Mouse (Mus musculus) stomach, postnatal 0 days (tissue): Measurements from ENCODE around the gene Stra8. TPM values are rescaled to one million over a fixed set of nuclear protein-coding genes. Genes with fewer than 3 reads are reported as not detected.

ENCODE experiments used
- ATAC-seq: fragments of 200-750 bp; cut with Nextera tagmentation; 2 replicates; pipeline ENCODE4 v1.8.0; 2017; ENCODE audit not compliant: low FRiP score, low TSS enrichment
- DNase-seq: peaks from one replicate; pipeline ENCODE4 v3.0.0-alpha.2; 2016; ENCODE audit warnings: low spot score
- H3K27ac ChIP-seq: fragments of 300-500 bp; sonication (generic); replicated peaks from 2 replicates; pipeline ENCODE4 v1.5.1; 2014; ENCODE audit warnings: mild to moderate bottlenecking, control low read depth
- H3K27me3 ChIP-seq: fragments of 300-500 bp; sonication (generic); 2 replicates; pipeline ENCODE4 v1.6.1; 2014; ENCODE audit warnings: low read length; ENCODE audit not compliant: control insufficient read depth, insufficient read depth
- H3K36me3 ChIP-seq: fragments of 300-500 bp; sonication (generic); 2 replicates; pipeline ENCODE4 v1.6.1; 2014; ENCODE audit warnings: low read length, mixed read lengths; ENCODE audit not compliant: control insufficient read depth, insufficient read depth
- H3K4me1 ChIP-seq: fragments of 300-500 bp; sonication (generic); replicated peaks from 2 replicates; pipeline ENCODE4 v1.6.1; 2014; ENCODE audit warnings: antibody characterized with exemption; ENCODE audit not compliant: control insufficient read depth, insufficient read depth
- H3K4me2 ChIP-seq: fragments of 300-500 bp; sonication (generic); replicated peaks from 2 replicates; pipeline ENCODE4 v1.6.1; 2014; ENCODE audit warnings: low read depth, mild to moderate bottlenecking, control low read depth, moderate library complexity
- H3K4me3 ChIP-seq: fragments of 300-500 bp; sonication (generic); 2 replicates; pipeline ENCODE4 v1.5.1; 2014; ENCODE audit warnings: low read depth, low read length, control low read depth
- H3K9ac ChIP-seq: fragments of 300-500 bp; sonication (generic); 2 replicates; pipeline ENCODE4 v1.6.1; 2014; ENCODE audit warnings: mild to moderate bottlenecking, low read length, control low read depth, mixed read lengths
- H3K9me3 ChIP-seq: fragments of 300-500 bp; sonication (generic); 2 replicates; pipeline ENCODE4 v1.6.1; 2016; ENCODE audit warnings: low read length; ENCODE audit not compliant: control insufficient read depth
- CTCF ChIP-seq: IDR thresholded peaks from 2 replicates; pipeline ENCODE4 v1.5.1; 2016; ENCODE audit warnings: antibody characterized with exemption, low read depth, mild to moderate bottlenecking, moderate library complexity
- EP300 ChIP-seq: optimal IDR thresholded peaks from 2 replicates; pipeline ENCODE3; 2016; ENCODE audit warnings: antibody characterized with exemption
- WGBS: fragments of 180-500 bp; shearing (Covaris S2); extraction: QIAGEN DNeasy Blood & Tissue Kit; methylation state at CpG from one replicate; pipeline ENCODE4 v1.1.7; 2014; 5-methylcytosine and 5-hydroxymethylcytosine counted together
- polyA plus RNA-seq: library from polyadenylated mRNA; unstranded; fragments of >200 nt; fragmentation: Nextera tagmentation; extraction: Ambion mirVana; gene quantifications from 2 replicates; pipeline ENCODE4 v1.2.1, GENCODE M21; 2015

Gene Stra8
- polyA plus RNA-seq, 1 experiment from 2014 or later, result 0.10 TPM

- H3K9me3 ChIP-seq, result no peaks in the 10 kb centered on the region
- no peaks in the 10 kb centered on the region for H3K27me3 ChIP-seq
- H3K4me3 ChIP-seq, result no peak overlapping the region
- DNase-seq, result no peak
- no peak overlapping the region for H3K4me2 ChIP-seq
- H3K4me1 ChIP-seq, result no peaks in the 10 kb centered on the region
- H3K27ac ChIP-seq, result no peak overlapping the region
- TF ChIP-seq EP300 (no peak), CTCF (peak; percentile 35)
- H3K36me3 ChIP-seq, result peaks cover 7% of the 10 kb centered on the region; the same call in 1 of the 2 replicates
- no peak for ATAC-seq
- no peak overlapping the region for H3K9ac ChIP-seq
- WGBS, result 40% methylated on average over 2 of the region's 2 CpGs
These were observed 13.8 kb upstream of the Stra8 start for GRCm38 (mm10) chr6:34906125-34906524.

GRCm38 (mm10) chr6:34906661-34907060, 13.3 kb upstream of the Stra8 start:
- DNase-seq (no peak), ATAC-seq (no peak)
- H3K4me2 ChIP-seq, result no peak overlapping the region
- H3K36me3 ChIP-seq, result peaks cover 7% of the 10 kb centered on the region; the same call in 1 of the 2 replicates
- H3K9me3 ChIP-seq, result no peaks in the 10 kb centered on the region
- H3K9ac ChIP-seq, result no peak overlapping the region
- no peak overlapping the region for H3K4me3 ChIP-seq
- no peak for TF ChIP-seq EP300
- TF ChIP-seq CTCF, result no peak
- 74% methylated on average over 4 of the region's 4 CpGs for WGBS
- no peaks in the 10 kb centered on the region for H3K27me3 ChIP-seq
- no peaks in the 10 kb centered on the region for H3K4me1 ChIP-seq
- no peak overlapping the region for H3K27ac ChIP-seq

- no peak for DNase-seq
- Histone ChIP-seq H3K27ac (no peak overlapping the region), H3K9ac (no peak overlapping the region), H3K4me1 (no peaks in the 10 kb centered on the region), H3K27me3 (no peaks in the 10 kb centered on the region), H3K4me3 (no peak overlapping the region), H3K9me3 (no peaks in the 10 kb centered on the region), H3K4me2 (no peak overlapping the region), H3K36me3 (peaks cover 7% of the 10 kb centered on the region; the same call in 1 of the 2 replicates)
- ATAC-seq, result no peak
- WGBS, result 64% methylated on average over 2 of the region's 2 CpGs
- TF ChIP-seq CTCF, result no peak
- no peak for TF ChIP-seq EP300
These were observed 12.8 kb upstream of the Stra8 start for GRCm38 (mm10) chr6:34907121-34907614.

GRCm38 (mm10) chr6:34907696-34908260, 12.2 kb upstream of the Stra8 start:
- peaks cover 7% of the 10 kb centered on the region; the same call in 1 of the 2 replicates for H3K36me3 ChIP-seq
- H3K4me3 ChIP-seq, result no peak overlapping the region
- 83% methylated on average over 18 of the region's 18 CpGs for WGBS
- DNase-seq (no peak), ATAC-seq (no peak)
- H3K27ac ChIP-seq, result no peak overlapping the region
- TF ChIP-seq CTCF (no peak), EP300 (no peak)
- H3K9ac ChIP-seq, result no peak overlapping the region
- H3K4me1 ChIP-seq, result no peaks in the 10 kb centered on the region
- H3K4me2 ChIP-seq, result no peak overlapping the region
- H3K9me3 ChIP-seq, result no peaks in the 10 kb centered on the region
- no peaks in the 10 kb centered on the region for H3K27me3 ChIP-seq

- Histone ChIP-seq H3K4me1 (no peaks in the 10 kb centered on the region), H3K27me3 (no peaks in the 10 kb centered on the region), H3K27ac (peak overlapping the region; percentile 13; the same call in 1 of the 2 replicates), H3K9me3 (no peaks in the 10 kb centered on the region), H3K4me3 (peak overlapping the region; percentile 79), H3K9ac (peak overlapping the region; percentile 73; the same call in 1 of the 2 replicates), H3K36me3 (peaks cover 7% of the 10 kb centered on the region; the same call in 1 of the 2 replicates), H3K4me2 (peak overlapping the region; percentile 75)
- DNase-seq (no peak), ATAC-seq (no peak)
- 40% methylated on average over 8 of the region's 8 CpGs for WGBS
- TF ChIP-seq CTCF, result no peak
- TF ChIP-seq EP300, result no peak
These were observed 10.2 kb upstream of the Stra8 start for GRCm38 (mm10) chr6:34909631-34910345.
